Mouse (Mus musculus): ENCODE data around the gene Isoc2b. TPM values are rescaled to one million over a fixed set of nuclear protein-coding genes. Genes with fewer than 3 reads are reported as not detected.

The Isoc2b gene
- polyA plus RNA-seq, 2 experiments, result 7.4 to 9.7 TPM

DNA sequence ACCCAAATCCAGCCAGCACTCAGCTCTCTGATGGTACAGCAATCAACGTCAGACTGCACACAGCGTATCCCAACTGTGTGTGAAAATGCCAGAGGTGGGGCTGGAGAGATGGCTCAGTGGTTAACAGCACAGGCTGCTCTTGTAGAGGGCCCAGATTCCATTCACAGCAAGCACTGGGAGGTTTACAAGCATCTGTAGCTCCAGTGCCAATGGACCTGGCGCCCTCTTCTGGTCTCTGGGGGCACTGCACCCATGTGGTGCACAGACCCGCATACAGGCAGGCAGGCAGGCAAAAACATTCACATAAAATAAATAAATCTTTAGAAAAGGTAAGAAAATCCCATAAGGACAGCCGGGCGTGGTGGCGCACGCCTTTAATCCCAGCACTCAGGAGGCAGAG is 31.1 kb upstream of the Isoc2b start:
- H3K9me3 ChIP-seq (ENCODE audit: control insufficient read depth, low read length), result no peaks in the 10 kb centered on the region
- ATAC-seq (ENCODE audit: low FRiP score, low read depth) (no peak), DNase-seq (ENCODE audit: low spot score) (no peak)
- H3K4me3 ChIP-seq (replicated peaks; ENCODE audit: low read length), result no peak overlapping the region
- no peaks in the 10 kb centered on the region for H3K36me3 ChIP-seq (ENCODE audit: control insufficient read depth, insufficient read depth, low read length)
- WGBS, result 48% methylated on average over 8 of the region's 8 CpGs
- no peak overlapping the region for H3K27ac ChIP-seq (replicated peaks; ENCODE audit: low read depth, low read length)
- TF ChIP-seq POLR2A (IDR thresholded peaks at IDR 0.05; ENCODE audit: borderline replicate concordance, extremely low read depth, insufficient read depth, insufficient read length), result no peak
- H3K9ac ChIP-seq (ENCODE audit: low read depth, low read length, severe bottlenecking), result no peak overlapping the region
- H3K4me1 ChIP-seq (ENCODE audit: control insufficient read depth, insufficient read depth, low read length), result no peaks in the 10 kb centered on the region
- peaks cover 6% of the 10 kb centered on the region; the same call in 1 of the 2 replicates for H3K27me3 ChIP-seq (ENCODE audit: control insufficient read depth, insufficient read depth, low read length)
- no peak overlapping the region for H3K4me2 ChIP-seq (replicated peaks; ENCODE audit: low read depth, low read length, severe bottlenecking)

DNA sequence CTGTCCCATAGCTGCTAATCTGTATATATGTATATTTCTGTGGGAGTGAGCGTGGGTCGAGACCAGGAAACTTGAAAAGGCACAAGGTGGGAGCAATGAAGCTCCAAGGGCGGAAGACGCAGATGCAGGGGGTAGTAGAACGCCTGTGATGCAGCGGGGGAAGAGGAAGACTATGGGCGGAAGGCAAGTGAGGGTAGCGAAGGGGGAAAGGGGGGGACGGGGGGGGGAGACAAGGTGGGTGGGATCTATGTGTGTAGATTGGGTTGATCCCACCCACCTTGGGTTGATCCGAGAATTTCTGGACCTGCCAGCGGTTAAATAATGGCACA is 30.4 kb upstream of the Isoc2b start:
- no peak for ATAC-seq (ENCODE audit: low FRiP score, low read depth)
- H3K9me3 ChIP-seq (ENCODE audit: control insufficient read depth, low read length), result no peaks in the 10 kb centered on the region
- DNase-seq (ENCODE audit: low spot score), result no peak
- H3K27ac ChIP-seq (replicated peaks; ENCODE audit: low read depth, low read length), result no peak overlapping the region
- no peaks in the 10 kb centered on the region for H3K4me1 ChIP-seq (ENCODE audit: control insufficient read depth, insufficient read depth, low read length)
- no peak overlapping the region for H3K9ac ChIP-seq (ENCODE audit: low read depth, low read length, severe bottlenecking)
- H3K4me3 ChIP-seq (replicated peaks; ENCODE audit: low read length), result 0 out of 2 replicates have a peak overlapping the region, but pooled peaks have one; percentile 27
- WGBS, result 36% methylated on average over 11 of the region's 11 CpGs
- peaks cover 6% of the 10 kb centered on the region; the same call in 1 of the 2 replicates for H3K27me3 ChIP-seq (ENCODE audit: control insufficient read depth, insufficient read depth, low read length)
- no peak for TF ChIP-seq POLR2A (IDR thresholded peaks at IDR 0.05; ENCODE audit: borderline replicate concordance, extremely low read depth, insufficient read depth, insufficient read length)
- no peaks in the 10 kb centered on the region for H3K36me3 ChIP-seq (ENCODE audit: control insufficient read depth, insufficient read depth, low read length)
- H3K4me2 ChIP-seq (replicated peaks; ENCODE audit: low read depth, low read length, severe bottlenecking), result peak overlapping the region; percentile 39; the same call in 1 of the 2 replicates

- no peak for DNase-seq (ENCODE audit: low spot score)
Observed at GRCm38 (mm10) chr7:4899649-4900522, 29.8 kb upstream of the Isoc2b start.

DNA sequence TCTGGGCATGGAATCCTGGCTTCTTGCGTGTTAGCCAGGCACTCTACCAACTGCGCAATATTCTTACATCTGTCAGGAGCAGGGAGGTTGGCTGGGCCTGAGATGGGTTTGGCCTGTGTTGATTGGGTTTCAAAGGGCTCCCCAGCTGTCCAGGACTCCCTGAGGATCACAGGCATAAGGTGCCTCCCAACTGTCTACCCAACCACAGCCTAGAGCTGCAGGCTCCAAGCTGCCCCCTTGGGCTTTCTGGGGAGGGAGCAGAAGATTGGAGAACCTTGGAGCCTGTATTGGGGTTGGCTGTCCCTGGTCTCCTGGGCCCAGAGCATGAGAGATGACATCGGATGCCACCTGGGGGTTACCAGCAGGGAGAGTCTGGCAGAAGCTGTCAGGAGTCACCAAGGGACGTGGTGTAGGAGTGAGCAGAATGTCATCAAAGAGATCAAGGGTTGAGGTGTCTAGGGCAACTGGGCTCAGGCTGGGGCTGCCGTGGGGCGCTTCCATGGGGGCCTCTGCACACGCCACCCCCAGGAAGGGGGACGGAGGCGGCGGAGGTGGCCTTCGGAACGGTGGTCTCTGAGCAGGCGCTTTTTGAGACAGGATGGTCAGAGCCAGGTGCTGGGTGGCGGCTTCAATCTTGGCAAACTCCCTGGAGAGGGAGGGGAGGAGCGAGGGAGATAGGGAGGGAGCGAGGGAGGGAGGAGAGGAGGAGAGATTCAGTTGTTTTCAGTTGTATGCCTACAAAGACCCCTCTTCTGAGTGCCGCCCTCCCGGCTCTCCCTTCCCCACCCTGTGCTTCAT is 29.0 kb upstream of the Isoc2b start:
- 17% methylated on average over 16 of the region's 18 CpGs for WGBS
- H3K36me3 ChIP-seq (ENCODE audit: control insufficient read depth, insufficient read depth, low read length), result no peaks in the 10 kb centered on the region
- peak overlapping the region; percentile 39 for H3K4me2 ChIP-seq (replicated peaks; ENCODE audit: low read depth, low read length, severe bottlenecking)
- H3K27ac ChIP-seq (replicated peaks; ENCODE audit: low read depth, low read length), result no peak overlapping the region
- H3K9me3 ChIP-seq (ENCODE audit: control insufficient read depth, low read length), result no peaks in the 10 kb centered on the region
- no peak for TF ChIP-seq POLR2A (IDR thresholded peaks at IDR 0.05; ENCODE audit: borderline replicate concordance, extremely low read depth, insufficient read depth, insufficient read length)
- peak overlapping the region; percentile 40 for H3K9ac ChIP-seq (ENCODE audit: low read depth, low read length, severe bottlenecking)
- H3K27me3 ChIP-seq (ENCODE audit: control insufficient read depth, insufficient read depth, low read length), result peaks cover 6% of the 10 kb centered on the region; the same call in 1 of the 2 replicates
- DNase-seq (ENCODE audit: low spot score) (no peak), ATAC-seq (ENCODE audit: low FRiP score, low read depth) (peak; percentile 24)
- no peaks in the 10 kb centered on the region for H3K4me1 ChIP-seq (ENCODE audit: control insufficient read depth, insufficient read depth, low read length)
- H3K4me3 ChIP-seq (replicated peaks; ENCODE audit: low read length), result peak overlapping the region; percentile 27

More at GRCm38 (mm10) chr7:4899649-4900522, 29.8 kb upstream of the Isoc2b start:
- peak overlapping the region; percentile 39 for H3K4me2 ChIP-seq (replicated peaks; ENCODE audit: low read depth, low read length, severe bottlenecking)
- no peak for TF ChIP-seq POLR2A (IDR thresholded peaks at IDR 0.05; ENCODE audit: borderline replicate concordance, extremely low read depth, insufficient read depth, insufficient read length)
- no peak overlapping the region for H3K27ac ChIP-seq (replicated peaks; ENCODE audit: low read depth, low read length)
- no peaks in the 10 kb centered on the region for H3K4me1 ChIP-seq (ENCODE audit: control insufficient read depth, insufficient read depth, low read length)
- WGBS, result 7% methylated on average over 19 of the region's 19 CpGs
- no peaks in the 10 kb centered on the region for H3K9me3 ChIP-seq (ENCODE audit: control insufficient read depth, low read length)
- H3K27me3 ChIP-seq (ENCODE audit: control insufficient read depth, insufficient read depth, low read length), result peaks cover 6% of the 10 kb centered on the region; the same call in 1 of the 2 replicates
- peak overlapping the region; percentile 40; the same call in 1 of the 2 replicates for H3K9ac ChIP-seq (ENCODE audit: low read depth, low read length, severe bottlenecking)
- peak overlapping the region; percentile 27 for H3K4me3 ChIP-seq (replicated peaks; ENCODE audit: low read length)
- ATAC-seq (ENCODE audit: low FRiP score, low read depth), result peak; percentile 58; the same call in 1 of the 2 replicates
- H3K36me3 ChIP-seq (ENCODE audit: control insufficient read depth, insufficient read depth, low read length), result no peaks in the 10 kb centered on the region

- Histone ChIP-seq H3K27ac (replicated peaks; ENCODE audit: low read depth, low read length) (no peak overlapping the region), H3K9ac (ENCODE audit: low read depth, low read length, severe bottlenecking) (no peak overlapping the region), H3K4me1 (ENCODE audit: control insufficient read depth, insufficient read depth, low read length) (no peaks in the 10 kb centered on the region), H3K9me3 (ENCODE audit: control insufficient read depth, low read length) (no peaks in the 10 kb centered on the region), H3K36me3 (ENCODE audit: control insufficient read depth, insufficient read depth, low read length) (no peaks in the 10 kb centered on the region; the same call in 1 of the 2 replicates), H3K4me3 (replicated peaks; ENCODE audit: low read length) (no peak overlapping the region), H3K27me3 (ENCODE audit: control insufficient read depth, insufficient read depth, low read length) (peaks cover 6% of the 10 kb centered on the region; the same call in 1 of the 2 replicates), H3K4me2 (replicated peaks; ENCODE audit: low read depth, low read length, severe bottlenecking) (no peak overlapping the region)
- no peak for TF ChIP-seq POLR2A (IDR thresholded peaks at IDR 0.05; ENCODE audit: borderline replicate concordance, extremely low read depth, insufficient read depth, insufficient read length)
- ATAC-seq (ENCODE audit: low FRiP score, low read depth) (no peak), DNase-seq (ENCODE audit: low spot score) (no peak)
- WGBS, result 60% methylated on average over 11 of the region's 11 CpGs
Observed at GRCm38 (mm10) chr7:4895186-4895585, 25.1 kb upstream of the Isoc2b start.
